Mouse (Mus musculus) hematopoietic multipotent progenitor cell, adult 10-12 weeks (in vitro differentiated cells): Measurements from ENCODE around the gene Cct7. TPM values are rescaled to one million over a fixed set of nuclear protein-coding genes. Genes with fewer than 3 reads are reported as not detected.

ENCODE experiments used
- polyA plus RNA-seq: library from polyadenylated mRNA; stranded (reverse); fragments of >175 nt; gene quantifications from 2 replicates; pipeline ENCODE4 v1.2.3, GENCODE M21; 2012; ENCODE audit warnings: low replicate concordance

Gene Cct7
- 12.0 and 25.1 TPM in 2 replicates for polyA plus RNA-seq

DNA sequence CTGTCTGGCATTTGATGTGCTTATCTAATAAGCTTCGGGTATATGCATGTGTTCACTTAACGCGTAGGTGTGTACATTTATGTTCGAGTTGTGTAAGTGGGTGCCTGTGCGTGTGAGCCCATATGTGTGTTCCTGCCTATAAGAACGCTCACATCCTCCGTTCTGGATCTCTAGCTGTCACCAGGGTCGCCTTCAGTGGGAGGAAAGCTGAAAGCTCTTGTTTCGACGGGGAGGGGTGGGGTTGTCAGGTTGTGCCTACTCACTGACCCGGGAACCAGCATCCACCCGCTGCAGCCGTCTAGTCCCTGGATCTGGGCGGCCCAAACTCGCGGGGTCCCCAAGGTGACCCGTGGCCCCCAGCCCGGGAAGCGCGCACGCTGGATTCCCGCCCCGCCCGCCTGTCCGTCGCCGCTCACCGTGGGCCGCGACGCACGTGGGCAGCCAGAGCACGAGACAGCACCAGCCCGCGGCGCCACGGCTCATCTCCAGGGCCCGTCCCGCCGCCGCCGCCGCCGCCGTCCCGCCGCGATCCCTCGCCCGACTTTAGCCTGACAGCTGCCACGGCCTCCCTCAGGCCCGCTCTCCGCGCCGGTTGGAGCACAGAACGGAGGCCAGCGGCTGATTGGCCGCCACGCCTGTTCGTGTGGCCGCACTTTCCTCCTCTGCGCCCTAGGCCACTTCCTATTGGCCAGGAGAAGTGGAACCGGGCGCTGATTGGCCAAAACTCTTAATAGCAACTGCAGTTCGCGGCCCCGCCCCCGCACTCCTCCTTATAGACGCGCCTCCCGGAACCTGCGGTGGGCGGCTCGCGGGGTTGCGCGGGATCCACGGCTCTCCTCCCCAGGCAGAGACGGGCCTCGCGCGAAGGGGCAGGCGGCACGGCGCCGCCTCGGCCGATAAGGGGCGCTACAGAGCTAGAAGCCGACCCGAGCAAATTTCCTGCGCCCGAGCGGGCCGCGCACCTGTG lies at the start of gene Cct7:
Cct7 (plus strand) TSS at position 818 of the 967 bp plus-strand sequence.

DNA sequence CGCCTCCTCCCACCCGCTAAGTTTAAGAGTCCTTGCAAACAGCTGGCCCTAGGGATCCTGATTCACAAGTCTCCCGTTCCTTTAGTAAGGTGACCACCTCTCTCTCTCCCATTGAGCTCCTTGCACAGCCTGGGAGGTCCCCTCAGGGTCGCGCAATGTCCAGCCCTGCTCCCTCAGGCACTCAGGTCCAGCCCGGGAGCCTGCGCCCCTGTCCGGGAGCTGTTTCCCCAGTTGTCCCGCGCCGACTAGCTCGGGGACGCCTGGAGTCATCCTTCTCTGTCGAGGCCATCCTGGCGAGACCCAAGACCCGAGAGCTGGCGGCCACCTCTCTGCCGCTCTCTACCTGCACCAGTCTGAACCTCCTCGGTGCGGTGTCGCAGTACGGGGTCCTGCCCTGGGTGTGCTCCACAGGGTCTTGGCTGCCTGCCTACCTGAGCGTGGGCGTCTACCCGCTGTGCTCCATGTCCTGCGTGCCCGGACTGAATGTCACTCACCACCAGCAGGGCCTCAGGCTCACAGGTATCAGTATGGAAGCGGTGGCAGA lies 27.4 kb upstream of the Cct7 start, which contains the start of gene Noto:
Noto (plus strand) TSS at position 51 of the 544 bp plus-strand sequence.

DNA sequence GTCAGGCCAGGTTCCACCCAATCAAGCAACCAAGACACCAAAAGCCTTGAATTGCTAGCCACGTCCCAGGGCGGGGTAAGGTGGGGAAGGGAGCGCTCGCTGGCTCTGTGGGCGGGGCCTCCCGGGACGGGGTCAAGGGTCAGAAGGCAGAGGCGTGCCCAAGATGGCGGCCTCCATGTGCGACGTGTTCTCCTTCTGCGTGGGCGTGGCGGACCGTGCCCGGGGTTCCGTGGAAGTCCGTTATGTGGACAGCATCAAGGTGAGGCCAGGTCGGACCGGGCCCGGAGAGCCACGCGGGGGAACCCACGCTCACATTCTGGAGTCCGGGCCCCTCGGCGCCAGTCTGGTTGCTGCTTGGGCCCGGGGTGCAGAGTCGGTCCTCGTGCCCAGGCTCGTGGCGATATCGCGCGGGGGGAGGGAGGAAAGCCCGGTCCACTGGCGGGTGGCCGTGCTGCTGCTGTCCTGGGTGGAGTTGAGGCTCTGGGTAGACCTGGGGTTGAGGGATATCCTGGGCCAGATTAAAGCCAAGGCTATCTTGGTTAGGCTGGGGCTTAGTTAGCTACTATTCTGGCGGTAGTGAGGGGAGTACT lies 19.4 kb upstream of the Cct7 start, which contains the start of gene Smyd5:
Smyd5 (plus strand) TSS at position 148 of the 590 bp plus-strand sequence.

DNA sequence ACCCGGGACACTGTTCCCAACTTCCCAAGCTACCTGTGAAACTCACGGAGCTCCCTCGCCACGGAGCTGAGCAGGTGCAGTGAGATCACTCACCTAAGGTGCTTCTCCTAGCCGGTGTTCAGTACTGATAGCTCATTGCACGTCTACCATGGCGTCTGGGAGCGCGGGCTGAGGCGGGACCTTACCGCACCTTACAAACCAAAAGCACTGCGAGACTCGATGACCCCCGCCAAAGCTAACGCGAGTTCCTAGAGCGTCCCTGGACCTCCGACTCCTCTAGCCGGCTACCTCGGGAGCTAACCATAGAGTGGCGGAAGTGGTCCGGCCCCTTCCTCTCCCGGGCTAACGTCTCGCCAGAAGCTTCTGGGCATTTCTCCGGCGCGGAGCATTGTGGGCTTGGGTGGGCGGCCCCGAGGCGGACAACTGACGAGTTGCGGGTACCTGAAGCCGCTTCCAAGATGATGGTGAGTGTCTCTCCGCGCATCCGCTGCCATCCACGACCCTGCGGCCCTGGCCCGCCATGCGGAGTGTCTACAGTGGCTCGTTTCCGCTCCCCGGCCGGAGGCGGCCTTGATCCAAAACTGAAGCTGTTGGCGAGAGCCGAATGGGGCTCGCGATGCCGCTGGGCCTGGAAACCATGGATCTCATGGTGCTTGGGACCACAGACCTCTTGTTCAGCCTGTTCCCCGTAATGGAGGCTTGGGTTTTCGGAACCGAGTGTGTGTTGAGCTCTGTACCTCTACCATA lies 523 bp downstream of the Cct7 start, which contains the start of gene Pradc1:
Pradc1 (minus strand) TSS at position 307 of the 747 bp plus-strand sequence.

DNA sequence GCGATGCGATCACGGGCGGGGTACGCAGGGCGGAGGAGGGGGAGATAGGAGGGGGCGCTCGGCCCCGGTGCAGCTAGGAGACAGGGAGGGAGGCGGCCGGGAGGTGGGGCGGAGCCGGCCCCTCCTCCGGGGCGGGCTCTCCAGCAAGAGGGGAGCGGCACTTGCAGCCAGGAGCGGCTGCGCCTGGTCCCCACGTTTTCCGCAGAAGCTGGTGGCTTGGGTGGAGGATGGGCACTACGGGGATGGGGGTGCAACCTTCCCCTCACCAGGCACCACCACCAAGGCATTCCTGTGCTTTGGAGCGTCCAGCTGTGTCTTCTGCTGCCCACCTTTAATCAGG lies 51.6 kb downstream of the Cct7 start, which contains the start of gene Fbxo41:
Fbxo41 (minus strand) TSS at position 84 of the 340 bp plus-strand sequence.

DNA sequence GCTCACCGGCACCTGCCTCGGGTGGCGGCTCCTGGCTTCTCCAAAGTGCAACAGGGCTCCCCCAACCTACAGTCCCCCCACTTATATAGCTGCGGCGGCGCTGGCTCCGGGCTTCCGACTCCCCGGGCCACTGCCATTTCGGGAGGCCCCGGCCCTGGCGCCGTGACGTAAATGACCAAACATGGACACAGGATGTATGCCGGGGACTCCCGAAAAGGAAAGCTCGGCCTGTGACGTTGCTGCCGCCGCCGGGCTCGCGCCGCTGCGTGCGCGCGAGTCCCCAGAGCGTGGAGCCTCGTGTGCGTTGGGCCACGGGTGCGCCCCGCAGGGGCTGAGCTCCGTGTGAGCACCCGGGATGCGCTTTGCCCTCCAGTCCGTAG lies 62.2 kb downstream of the Cct7 start, which contains the start of gene Egr4:
Egr4 (minus strand) TSS at position 59 of the 380 bp plus-strand sequence.

Other genes starting within 250 kb of the Cct7 start
- gene Sfxn5, start 118.1 kb upstream of the Cct7 start, polyA plus RNA-seq: 8.7 and 17.8 TPM in 2 replicates
- 6.7 and 11.6 TPM in 2 replicates for gene Rab11fip5, start 76.9 kb upstream of the Cct7 start, polyA plus RNA-seq
- gene Noto, start 27.6 kb upstream of the Cct7 start, polyA plus RNA-seq: not detected in 2 replicates
- 6.8 and 28.1 TPM in 2 replicates for gene Smyd5, start 19.5 kb upstream of the Cct7 start, polyA plus RNA-seq
- gene Pradc1, start 456 bp downstream of the Cct7 start, polyA plus RNA-seq: 8.9 and 12.6 TPM in 2 replicates
- gene Fbxo41, start 51.5 kb downstream of the Cct7 start, polyA plus RNA-seq: 0.06 and 0.15 TPM in 2 replicates
- gene Egr4, start 62.1 kb downstream of the Cct7 start, polyA plus RNA-seq: 0.16 and 0.65 TPM in 2 replicates
- 0.58 and 0.67 TPM in 2 replicates for gene Alms1, start 136.0 kb downstream of the Cct7 start, polyA plus RNA-seq